Mouse (Mus musculus) neural tube, embryonic 11.5 days (tissue): ENCODE results near the gene Tmem239. TPM values are rescaled to one million over a fixed set of nuclear protein-coding genes. Genes with fewer than 3 reads are reported as not detected.
A peak's percentile ranks its signal among the peaks of the same experiment; 100 is the strongest.

Experiments
- ATAC-seq: fragments of 200-750 bp; cut with Nextera tagmentation; 2 replicates; pipeline ENCODE4 v1.8.0; 2017; ENCODE audit warnings: moderate number of reproducible peaks, mild to moderate bottlenecking, moderate TSS enrichment, moderate library complexity; ENCODE audit not compliant: insufficient read depth, low FRiP score, low TSS enrichment
- DNase-seq: peaks from one replicate; pipeline ENCODE4 v3.0.0-alpha.2; 2015; ENCODE audit warnings: low spot score
- H3K27ac ChIP-seq: fragments of 300-500 bp; sonication (generic); 2 replicates; pipeline ENCODE4 v1.5.1; 2014; ENCODE audit warnings: low read depth, mild to moderate bottlenecking, low read length
- H3K27me3 ChIP-seq: fragments of 300-500 bp; sonication (generic); 2 replicates; pipeline ENCODE4 v1.6.1; 2014; ENCODE audit warnings: mild to moderate bottlenecking, low read length, mixed read lengths; ENCODE audit not compliant: control insufficient read depth, insufficient read depth
- H3K36me3 ChIP-seq: fragments of 300-500 bp; sonication (generic); 2 replicates; pipeline ENCODE4 v1.6.1; 2014; ENCODE audit warnings: mild to moderate bottlenecking, low read length, moderate library complexity, mixed read lengths; ENCODE audit not compliant: control insufficient read depth, insufficient read depth
- H3K4me1 ChIP-seq: fragments of 300-500 bp; sonication (generic); 2 replicates; pipeline ENCODE4 v1.6.1; 2014; ENCODE audit warnings: low read length, mixed read lengths; ENCODE audit not compliant: control insufficient read depth, insufficient read depth
- H3K4me2 ChIP-seq: fragments of 300-500 bp; sonication (generic); 2 replicates; pipeline ENCODE4 v1.6.1; 2014; ENCODE audit warnings: low read depth, mild to moderate bottlenecking, moderate library complexity
- H3K4me3 ChIP-seq: fragments of 300-500 bp; sonication (generic); 2 replicates; pipeline ENCODE4 v1.5.1; 2014; ENCODE audit warnings: low read depth, low read length
- H3K9ac ChIP-seq: fragments of 300-500 bp; sonication (generic); 2 replicates; pipeline ENCODE4 v1.6.1; 2014; ENCODE audit warnings: mild to moderate bottlenecking, low read length
- H3K9me3 ChIP-seq: fragments of 300-500 bp; sonication (generic); 2 replicates; pipeline ENCODE4 v1.6.1; 2016; ENCODE audit warnings: low read length; ENCODE audit not compliant: control insufficient read depth
- WGBS: fragments of 180-500 bp; shearing (Covaris S2); extraction: QIAGEN DNeasy Blood & Tissue Kit; methylation state at CpG from one replicate; pipeline ENCODE4 v1.1.7; 2014; 5-methylcytosine and 5-hydroxymethylcytosine counted together
- polyA plus RNA-seq: library from polyadenylated mRNA; unstranded; fragments of >200 nt; fragmentation: Nextera tagmentation; extraction: Ambion mirVana; gene quantifications from 2 replicates; pipeline ENCODE4 v1.2.1, GENCODE M21; 2014

Gene Tmem239
- polyA plus RNA-seq, 1 experiment from 2014 or later, result 0.17 TPM

DNA sequence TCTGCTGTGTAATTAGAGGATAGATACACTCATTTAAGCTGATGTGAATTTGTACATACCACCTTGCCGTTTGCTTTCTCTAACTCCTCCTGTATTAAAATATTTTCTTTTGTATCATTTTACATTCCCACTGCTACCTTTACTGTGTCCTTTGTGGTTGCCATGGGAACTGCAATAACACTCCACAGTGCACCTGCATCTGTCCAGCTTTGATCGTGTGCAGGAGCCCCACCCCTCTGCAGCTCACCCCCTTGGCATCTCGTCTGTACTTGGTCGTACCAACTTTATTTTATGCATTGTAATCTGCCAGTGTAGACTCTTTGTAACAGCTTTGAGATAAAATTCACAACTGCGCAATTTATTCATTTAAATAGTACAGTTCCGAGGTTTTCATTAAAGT is 22.4 kb upstream of the Tmem239 start:
- ATAC-seq, result no peak
- Histone ChIP-seq H3K27ac (no peak overlapping the region), H3K9ac (no peak overlapping the region), H3K4me1 (no peaks in the 10 kb centered on the region), H3K9me3 (no peaks in the 10 kb centered on the region), H3K27me3 (no peaks in the 10 kb centered on the region), H3K4me3 (no peak overlapping the region), H3K4me2 (no peak overlapping the region), H3K36me3 (no peaks in the 10 kb centered on the region)
- no peak for DNase-seq
- WGBS, result 80% methylated on average over 6 of the region's 6 CpGs

DNA sequence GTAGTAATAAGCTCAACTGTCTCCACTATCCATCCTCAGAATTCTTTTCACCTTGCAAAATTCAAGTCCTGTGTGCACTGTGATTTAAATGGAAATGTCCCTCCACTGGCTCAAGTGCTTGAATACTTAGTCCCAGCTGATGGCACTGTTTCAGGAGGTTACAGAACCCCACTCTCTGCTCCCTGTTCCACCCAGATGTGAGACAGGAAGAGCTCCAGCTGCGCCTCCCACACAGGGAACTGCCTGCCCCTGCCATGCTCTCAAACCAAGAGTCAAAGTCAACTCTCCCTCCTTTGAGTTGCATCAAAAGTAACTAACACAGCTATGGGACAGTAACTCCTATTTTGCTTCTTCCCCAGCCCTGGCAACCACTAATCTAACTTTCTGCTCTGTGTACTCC is 20.1 kb upstream of the Tmem239 start:
- H3K9ac ChIP-seq, result no peak overlapping the region
- H3K9me3 ChIP-seq, result no peaks in the 10 kb centered on the region
- H3K4me2 ChIP-seq, result no peak overlapping the region
- H3K4me1 ChIP-seq, result no peaks in the 10 kb centered on the region
- H3K36me3 ChIP-seq, result peaks cover 2% of the 10 kb centered on the region; the same call in 1 of the 2 replicates
- DNase-seq (no peak), ATAC-seq (no peak)
- WGBS, result 67% methylated on average over 1 of the region's 1 CpGs
- no peak overlapping the region for H3K27ac ChIP-seq
- no peaks in the 10 kb centered on the region for H3K27me3 ChIP-seq
- H3K4me3 ChIP-seq, result no peak overlapping the region

DNA sequence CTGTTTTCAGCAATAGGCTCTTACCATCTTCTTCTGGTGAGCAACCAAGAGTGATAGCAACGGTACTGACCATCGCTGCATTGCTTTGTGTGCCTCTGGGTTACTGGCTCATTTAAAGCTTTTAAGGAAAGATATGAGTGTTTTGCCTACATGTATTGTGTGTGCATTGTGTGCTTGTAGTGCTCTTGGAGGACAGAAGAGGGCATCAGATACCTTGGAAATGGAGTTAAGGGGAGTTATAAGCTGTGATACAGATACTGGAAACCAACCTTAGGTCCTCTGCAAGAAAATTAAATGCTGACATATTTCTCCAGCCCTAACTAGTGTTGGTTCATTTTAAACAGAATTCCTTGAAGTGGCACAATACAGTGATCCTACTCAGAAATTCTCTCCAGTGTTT is 17.5 kb upstream of the Tmem239 start:
- Histone ChIP-seq H3K27me3 (no peaks in the 10 kb centered on the region), H3K27ac (no peak overlapping the region), H3K4me1 (no peaks in the 10 kb centered on the region), H3K36me3 (peaks cover 2% of the 10 kb centered on the region), H3K4me2 (no peak overlapping the region), H3K4me3 (no peak overlapping the region), H3K9ac (no peak overlapping the region), H3K9me3 (no peaks in the 10 kb centered on the region)
- DNase-seq (no peak), ATAC-seq (no peak)
- WGBS, result 78% methylated on average over 2 of the region's 2 CpGs

DNA sequence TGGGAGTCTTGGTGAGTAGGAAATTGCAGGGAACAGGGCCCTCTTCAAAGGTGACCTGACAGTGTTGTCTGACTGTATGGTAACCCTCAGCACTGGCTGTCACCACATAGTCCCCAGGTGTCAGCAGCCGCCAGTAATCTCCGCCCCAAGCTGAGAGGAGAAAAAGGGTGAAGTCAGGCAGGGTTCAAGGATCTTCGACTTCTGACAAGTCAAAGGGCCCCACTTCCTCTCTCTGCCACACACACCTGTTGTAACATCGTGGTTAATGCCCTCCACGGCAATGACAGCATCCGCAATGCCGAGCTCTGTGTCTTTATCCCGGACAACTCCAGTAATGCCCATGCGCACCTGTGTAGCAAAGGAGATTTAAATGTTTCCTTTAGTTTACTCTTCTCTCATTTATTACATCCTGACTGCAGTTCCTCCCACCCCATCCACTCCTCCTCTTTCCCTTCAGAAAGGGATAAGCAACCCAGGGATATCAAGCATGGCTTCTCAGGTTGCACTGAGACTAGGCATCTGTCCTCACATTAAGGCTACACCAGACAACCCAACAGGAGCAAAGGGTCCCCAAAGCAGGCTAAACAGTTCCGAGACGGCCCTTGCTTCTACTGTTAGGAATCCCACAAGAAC is 15.2 kb upstream of the Tmem239 start:
- Histone ChIP-seq H3K4me1 (no peaks in the 10 kb centered on the region), H3K4me2 (no peak overlapping the region), H3K27ac (no peak overlapping the region), H3K27me3 (no peaks in the 10 kb centered on the region), H3K4me3 (no peak overlapping the region), H3K36me3 (peaks cover 2% of the 10 kb centered on the region), H3K9ac (no peak overlapping the region), H3K9me3 (no peaks in the 10 kb centered on the region)
- ATAC-seq (no peak), DNase-seq (no peak)
- WGBS, result 88% methylated on average over 11 of the region's 11 CpGs

DNA sequence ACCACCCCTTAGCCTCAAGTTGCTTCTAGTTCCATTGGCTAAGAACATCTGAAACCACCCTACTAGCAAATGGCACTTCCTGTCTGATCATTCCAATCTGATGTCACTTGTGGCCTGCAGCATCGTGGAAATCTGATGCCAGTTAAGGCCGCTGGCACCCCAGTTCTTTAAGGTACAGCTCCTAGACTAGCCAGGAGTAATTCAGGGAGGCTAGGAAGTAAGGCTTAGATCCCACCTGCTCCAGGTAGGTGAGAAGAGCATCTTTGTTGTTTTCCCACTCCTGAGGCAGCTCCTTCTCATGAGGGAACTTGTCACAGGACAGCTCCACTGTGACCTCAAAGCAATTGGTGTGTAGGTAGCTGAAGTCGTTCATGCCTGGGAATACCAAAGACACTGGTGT is 13.4 kb upstream of the Tmem239 start:
- H3K36me3 ChIP-seq, result peaks cover 2% of the 10 kb centered on the region
- H3K4me2 ChIP-seq, result no peak overlapping the region
- no peak overlapping the region for H3K4me3 ChIP-seq
- no peak for ATAC-seq
- no peak for DNase-seq
- no peak overlapping the region for H3K27ac ChIP-seq
- H3K27me3 ChIP-seq, result no peaks in the 10 kb centered on the region
- H3K4me1 ChIP-seq, result peaks cover 6% of the 10 kb centered on the region
- H3K9ac ChIP-seq, result no peak overlapping the region
- no peaks in the 10 kb centered on the region for H3K9me3 ChIP-seq
- WGBS, result 86% methylated on average over 3 of the region's 3 CpGs

DNA sequence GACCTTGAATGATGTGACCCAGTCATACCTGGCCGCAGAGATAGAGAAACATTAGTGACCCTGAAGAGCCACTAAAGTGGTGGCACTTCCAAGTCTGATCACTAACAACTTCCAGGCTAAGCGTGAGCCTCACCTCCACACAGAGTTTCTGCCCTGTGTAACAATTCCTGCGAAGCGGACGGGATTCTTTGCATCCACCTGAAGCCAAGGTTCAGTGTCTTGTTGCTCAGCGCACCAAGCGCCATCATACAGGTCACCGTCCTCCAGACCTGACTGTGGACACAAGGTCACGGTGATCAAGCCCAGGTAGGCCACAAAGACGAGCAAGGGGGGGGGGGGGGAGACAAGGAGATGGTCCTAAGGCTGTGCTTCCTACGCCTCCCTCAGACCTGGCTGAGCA is 10.6 kb upstream of the Tmem239 start:
- peaks cover 7% of the 10 kb centered on the region for H3K4me1 ChIP-seq
- DNase-seq, result no peak
- no peak overlapping the region for H3K4me3 ChIP-seq
- WGBS, result 93% methylated on average over 11 of the region's 11 CpGs
- H3K9me3 ChIP-seq, result no peaks in the 10 kb centered on the region
- H3K9ac ChIP-seq, result no peak overlapping the region
- H3K36me3 ChIP-seq, result peaks cover 2% of the 10 kb centered on the region
- no peak overlapping the region for H3K4me2 ChIP-seq
- ATAC-seq, result no peak
- no peak overlapping the region for H3K27ac ChIP-seq
- H3K27me3 ChIP-seq, result no peaks in the 10 kb centered on the region

DNA sequence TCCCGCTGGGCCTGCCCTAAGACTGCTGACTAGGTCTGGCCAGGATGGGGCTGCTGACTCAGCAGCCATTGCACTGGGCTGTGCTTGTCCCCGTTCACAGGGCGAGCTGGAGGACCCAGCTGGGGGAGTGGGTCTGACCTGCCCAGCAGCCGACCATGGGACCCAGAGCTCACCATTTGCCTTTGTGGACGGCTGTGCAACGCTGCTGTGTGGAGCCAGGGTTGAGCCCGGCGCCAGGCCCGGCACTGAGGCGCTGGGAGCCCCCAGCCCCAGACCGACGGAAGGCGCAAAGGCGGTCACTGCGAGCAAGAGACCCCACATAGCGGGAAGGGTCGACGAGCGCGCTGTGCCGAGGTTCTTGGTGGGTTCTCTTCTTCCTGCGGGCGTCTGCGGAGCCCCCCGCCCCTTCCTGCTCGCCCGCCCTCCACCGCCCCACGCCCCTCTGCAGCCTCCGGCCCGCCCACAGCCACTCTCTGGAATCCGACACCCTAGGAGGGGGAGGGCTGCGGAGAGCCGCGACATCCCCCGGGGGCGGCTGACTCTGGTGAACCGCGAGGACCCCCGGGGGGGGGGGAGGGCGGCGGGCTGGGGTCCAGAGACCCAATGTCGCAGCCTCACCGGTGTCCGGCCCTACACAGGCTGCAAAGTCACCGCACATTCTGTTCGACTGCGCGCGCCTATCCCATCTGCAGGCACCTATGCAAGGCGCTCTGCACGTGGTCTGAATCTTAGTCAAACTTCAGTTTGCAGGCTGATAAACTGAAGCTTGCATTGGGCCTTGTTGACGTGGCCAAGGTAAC is 8.9 kb upstream of the Tmem239 start, which contains the start of gene Cpxm1:
TSS of gene Cpxm1 (minus strand) at position 389 of the 800 bp plus-strand sequence.
- WGBS, result 1% methylated on average over 38 of the region's 53 CpGs
- no peaks in the 10 kb centered on the region; the same call in 1 of the 2 replicates for H3K36me3 ChIP-seq

DNA sequence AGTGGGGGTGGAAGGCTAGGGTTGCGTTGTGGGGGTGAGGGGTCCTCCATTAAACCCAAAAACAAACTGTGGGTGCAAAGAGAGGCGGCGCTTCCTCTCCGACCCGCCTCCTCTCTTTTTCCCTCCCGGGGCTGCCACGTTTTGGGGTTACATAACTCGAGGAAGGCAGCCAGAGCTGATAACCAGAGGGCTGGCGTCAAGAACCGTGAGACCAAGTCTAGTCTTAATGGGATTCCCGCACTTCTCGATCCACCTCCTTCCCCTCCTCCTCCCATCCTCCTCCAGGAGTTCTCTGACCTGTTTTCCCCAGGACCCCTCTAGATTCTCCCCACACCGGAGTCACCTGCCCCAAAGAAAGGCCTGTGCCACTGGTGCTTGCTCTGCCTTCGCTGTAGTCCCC is 8.2 kb upstream of the Tmem239 start:
- H3K27ac ChIP-seq, result no peak overlapping the region
- no peaks in the 10 kb centered on the region; the same call in 1 of the 2 replicates for H3K36me3 ChIP-seq
- 12% methylated on average over 13 of the region's 14 CpGs for WGBS
- H3K9ac ChIP-seq, result no peak overlapping the region; the same call in 1 of the 2 replicates
- H3K4me3 ChIP-seq, result peak overlapping the region; percentile 42; the same call in 1 of the 2 replicates
- no peaks in the 10 kb centered on the region for H3K27me3 ChIP-seq
- H3K4me1 ChIP-seq, result peaks cover 7% of the 10 kb centered on the region
- ATAC-seq, result no peak
- DNase-seq, result no peak
- H3K9me3 ChIP-seq, result no peaks in the 10 kb centered on the region
- H3K4me2 ChIP-seq, result peak overlapping the region; percentile 59

More for the DNA sequence above, 8.9 kb upstream of the Tmem239 start, which contains the start of gene Cpxm1:
- Histone ChIP-seq H3K4me3 (peak within 1 kb of the TSS; percentile 42), H3K9me3 (no peaks in the 10 kb centered on the region), H3K4me1 (peaks cover 7% of the 10 kb centered on the region), H3K27ac (no peak within 1 kb of the TSS), H3K9ac (peak within 1 kb of the TSS; percentile 68), H3K4me2 (peak within 1 kb of the TSS; percentile 59), H3K27me3 (no peaks in the 10 kb centered on the region)
- ATAC-seq (peak; percentile 80), DNase-seq (peak; percentile 75)

DNA sequence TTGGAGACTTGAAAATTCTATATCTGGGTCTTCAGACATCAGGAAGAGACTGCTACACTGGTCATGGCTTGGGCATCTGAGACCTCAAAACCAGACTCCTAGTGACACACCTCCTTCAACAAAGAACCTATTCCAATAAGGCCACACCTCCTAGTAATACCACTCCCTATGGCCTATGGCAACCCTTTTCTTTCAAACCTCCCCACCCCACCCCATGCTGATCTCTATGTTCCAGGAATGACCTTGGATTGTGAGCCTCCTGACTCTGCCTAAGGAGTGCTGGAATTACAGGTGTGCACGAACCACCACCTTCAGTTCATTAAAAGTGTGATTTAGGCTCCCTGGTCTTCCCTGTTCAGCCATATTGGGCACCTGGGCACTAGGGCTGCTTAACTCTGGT is 6.2 kb upstream of the Tmem239 start:
- Histone ChIP-seq H3K36me3 (no peaks in the 10 kb centered on the region), H3K4me1 (peaks cover 7% of the 10 kb centered on the region), H3K4me3 (no peak overlapping the region), H3K9me3 (no peaks in the 10 kb centered on the region), H3K9ac (no peak overlapping the region), H3K27ac (no peak overlapping the region), H3K27me3 (no peaks in the 10 kb centered on the region), H3K4me2 (no peak overlapping the region)
- 96% methylated on average over 1 of the region's 1 CpGs for WGBS
- ATAC-seq, result no peak
- DNase-seq, result no peak
